Comparison of ENCODE assay signal across 23 mouse cellular contexts in the genomic region with DNA sequence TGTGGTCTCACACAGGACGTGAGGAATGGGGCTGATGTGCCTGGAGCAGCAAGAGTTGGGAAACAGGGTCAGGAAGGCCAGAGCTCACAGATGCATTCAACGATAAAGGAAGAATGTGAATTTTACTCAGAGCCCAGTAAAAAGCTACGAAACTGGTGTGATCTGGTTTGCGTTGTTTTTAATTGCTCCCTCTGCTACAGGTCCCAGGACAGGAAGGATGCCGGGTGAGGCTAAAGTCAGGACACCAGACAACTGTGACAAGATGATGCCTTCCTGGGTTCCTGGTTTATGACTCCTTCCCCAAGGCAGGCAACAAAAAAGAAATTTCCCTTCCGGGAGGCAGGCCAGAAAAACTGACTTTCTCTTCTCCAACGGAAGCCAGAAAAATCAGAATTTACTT. TPM values are rescaled to one million over a fixed set of nuclear protein-coding genes. Genes with fewer than 3 reads are reported as not detected.
DNase-seq lines count a peak whose midpoint lies in the region; ATAC-seq and TF ChIP-seq lines count a peak whose summit lies in the region.
"Had no signal": no experiment of that assay in that cellular context is flagged by ENCODE, and none has a peak within 500 bp of the region (broad histone marks: within the 10 kb centered on the region; RNA-seq: fewer than 3 reads in every experiment).

No protein-coding gene starts in this region.

- H3K4me1 ChIP-seq in kidney, embryonic 16.5 days (ENCODE audit: insufficient read depth, low read length): peaks cover 20% of the 10 kb centered on the region
- H3K4me1 ChIP-seq in hindbrain, postnatal 0 days (ENCODE audit: insufficient read depth, low read length): no peaks in the 10 kb centered on the region

- peak; percentile 40 for DNase-seq in gastrocnemius, adult 2 months
- DNase-seq in gastrocnemius, postnatal 25 days: no peak
- no peak for DNase-seq in kidney, adult 11 months
- DNase-seq in embryo, embryonic 10.5 days (ENCODE audit: low spot score): peak; percentile 18
- peak; percentile 34 for DNase-seq in kidney, postnatal 10 days
- DNase-seq in retina, embryonic 14.5 days (ENCODE audit: low spot score): no peak
- no peak for DNase-seq in hindbrain, postnatal 0 days (ENCODE audit: low spot score)
- DNase-seq: adrenal gland, postnatal 36 days; cerebellum, adult 11-12 months; cerebellum, postnatal 14 days; right cerebral cortex, adult 18-20 months; thymus, adult 18-20 months had no signal

- TF ChIP-seq CTCF in gastrocnemius, adult 2 months (IDR thresholded peaks at IDR 0.05): no peak
- no peak for TF ChIP-seq CTCF in hindbrain, postnatal 0 days (IDR thresholded peaks at IDR 0.05; ENCODE audit: low read depth)

- no peak for ATAC-seq in kidney, embryonic 16.5 days (ENCODE audit: low FRiP score, low TSS enrichment)
- no peak for ATAC-seq in hindbrain, postnatal 0 days
- ATAC-seq: CD4-positive, CD25-positive, alpha-beta regulatory T cell, adult 4 months; forebrain, embryonic 15.5 days; hindbrain, embryonic 16.5 days had no signal

- H3K9me3 ChIP-seq in kidney, embryonic 16.5 days (ENCODE audit: low read length): no peaks in the 10 kb centered on the region
- no peaks in the 10 kb centered on the region for H3K9me3 ChIP-seq in hindbrain, postnatal 0 days (ENCODE audit: low read length)
- H3K9me3 ChIP-seq: forebrain, embryonic 15.5 days; G1E; heart, embryonic 15.5 days; limb, embryonic 13.5 days; liver, embryonic 15.5 days; midbrain, embryonic 12.5 days; neural tube, embryonic 12.5 days had no signal

- WGBS in kidney, embryonic 16.5 days: 25% methylated on average over 7 of the region's 7 CpGs
- WGBS in hindbrain, postnatal 0 days: 79% methylated on average over 7 of the region's 7 CpGs

- H3K27ac ChIP-seq in gastrocnemius, adult 2 months: peak overlapping the region; percentile 43; the same call in 1 of the 2 replicates
- H3K27ac ChIP-seq in kidney, embryonic 16.5 days (ENCODE audit: low read length): peak overlapping the region; percentile 43; the same call in 1 of the 2 replicates
- no peak overlapping the region for H3K27ac ChIP-seq in hindbrain, postnatal 0 days
- H3K27ac ChIP-seq: forebrain, embryonic 15.5 days; heart, embryonic 15.5 days; limb, embryonic 13.5 days; liver, embryonic 15.5 days; midbrain, embryonic 12.5 days; neural tube, embryonic 12.5 days had no signal

- intact Hi-C loops in gastrocnemius, adult 2 months (cut with DNase I): no loop called here

- no peaks in the 10 kb centered on the region for H3K36me3 ChIP-seq in kidney, embryonic 16.5 days (ENCODE audit: insufficient read depth, low read length)
- no peaks in the 10 kb centered on the region for H3K36me3 ChIP-seq in hindbrain, postnatal 0 days (ENCODE audit: insufficient read depth, low read length)
- H3K36me3 ChIP-seq: forebrain, embryonic 15.5 days; G1E; heart, embryonic 15.5 days; limb, embryonic 13.5 days; liver, embryonic 15.5 days; midbrain, embryonic 12.5 days; neural tube, embryonic 12.5 days had no signal

- no peaks in the 10 kb centered on the region for H3K27me3 ChIP-seq in kidney, embryonic 16.5 days (ENCODE audit: insufficient read depth, low read length)
- H3K27me3 ChIP-seq in hindbrain, postnatal 0 days (ENCODE audit: insufficient read depth, low read length): no peaks in the 10 kb centered on the region
- H3K27me3 ChIP-seq: forebrain, embryonic 15.5 days; heart, embryonic 15.5 days; limb, embryonic 13.5 days; liver, embryonic 15.5 days; neural tube, embryonic 12.5 days had no signal

- no peak overlapping the region for H3K9ac ChIP-seq in kidney, embryonic 16.5 days (replicated peaks; ENCODE audit: low read length)
- H3K9ac ChIP-seq in hindbrain, postnatal 0 days (replicated peaks; ENCODE audit: low read length): no peak overlapping the region
- H3K9ac ChIP-seq: forebrain, embryonic 15.5 days; heart, embryonic 15.5 days; limb, embryonic 13.5 days; liver, embryonic 15.5 days; midbrain, embryonic 12.5 days; neural tube, embryonic 12.5 days had no signal

- no peak overlapping the region for H3K4me2 ChIP-seq in kidney, embryonic 16.5 days (replicated peaks; ENCODE audit: low read depth, low read length)
- H3K4me2 ChIP-seq in hindbrain, postnatal 0 days (ENCODE audit: low read depth, low read length): no peak overlapping the region
- H3K4me2 ChIP-seq: forebrain, embryonic 15.5 days; heart, embryonic 15.5 days; limb, embryonic 13.5 days; liver, embryonic 15.5 days; midbrain, embryonic 12.5 days; neural tube, embryonic 12.5 days had no signal

- no peak overlapping the region for H3K4me3 ChIP-seq in gastrocnemius, adult 2 months
- no peak overlapping the region for H3K4me3 ChIP-seq in kidney, embryonic 16.5 days (ENCODE audit: low read length)
- no peak overlapping the region for H3K4me3 ChIP-seq in hindbrain, postnatal 0 days (ENCODE audit: low read length)
- H3K4me3 ChIP-seq: erythroblast, embryonic 14.5 days; forebrain, embryonic 15.5 days; heart, embryonic 15.5 days; limb, embryonic 13.5 days; liver, embryonic 15.5 days; midbrain, embryonic 12.5 days; neural tube, embryonic 12.5 days had no signal

RNA-seq across cellular contexts. Expression of a gene that starts 6.6 kb away (rescaled TPM):
- total RNA-seq in gastrocnemius, adult 2 months (2021): 1 to 10 TPM; 1.6 to 2.7 TPM
- 1 to 10 TPM; 2.5 to 3.1 TPM for total RNA-seq in gastrocnemius, postnatal 25 days (2021)
- 4.3 and 5.0 TPM in 2 replicates for polyA plus RNA-seq in kidney, embryonic 16.5 days (2015; fragmentation: Nextera tagmentation; extraction: Ambion mirVana)
- 15.1 and 17.3 TPM in 2 replicates for total RNA-seq in hindbrain, postnatal 0 days (2014; rRNA removed)
- 3.2 and 4.1 TPM in 2 replicates for polyA plus RNA-seq in hindbrain, postnatal 0 days (2015; fragmentation: Nextera tagmentation; extraction: Ambion mirVana)
- polyA plus RNA-seq: G1E had no signal

Comparison
In these comparisons a context has a peak if more than half of its experiments do, and no peak if none do; other contexts are left out.
1. DNase-seq: peak in gastrocnemius, adult 2 months (single experiment), embryo, embryonic 10.5 days (single experiment) and kidney, postnatal 10 days (single experiment); none in gastrocnemius, postnatal 25 days (single experiment), kidney, adult 11 months (single experiment), retina, embryonic 14.5 days (single experiment) and hindbrain, postnatal 0 days (single experiment).